2 mouse cellular contexts compared by ENCODE assay signal in genomic region chr2:29826926-29827708, GRCm38 (mm10).
TF ChIP-seq lines count a peak whose summit lies in the region.

No protein-coding gene starts in this region.

TF ChIP-seq in C2C12, 6 proteins besides CTCF, POLR2A, EP300 and RAD21:
- no peak for TF ChIP-seq MYOG (IDR thresholded peaks at IDR 0.05; ENCODE audit: control insufficient read depth, extremely low read depth, insufficient read length)
- TF ChIP-seq CEBPB (IDR thresholded peaks at IDR 0.05; ENCODE audit: low read depth): no peak
- TF ChIP-seq USF1 (IDR thresholded peaks at IDR 0.05; ENCODE audit: low read depth): no peak
- TF ChIP-seq MAX (IDR thresholded peaks at IDR 0.05): no peak
- TF ChIP-seq MYOD1 (IDR thresholded peaks at IDR 0.05; ENCODE audit: control insufficient read depth, insufficient read length, low read depth): no peak
- TF ChIP-seq FOSL1 (IDR thresholded peaks at IDR 0.05; ENCODE audit: insufficient read depth, low read length, poor library complexity, severe bottlenecking): no peak

TF ChIP-seq in myocyte, 11 proteins besides CTCF, POLR2A, EP300 and RAD21:
- TF ChIP-seq POLR2AphosphoS2 (IDR thresholded peaks at IDR 0.05; ENCODE audit: insufficient read length, low read depth): peak; percentile 10
- no peak for TF ChIP-seq REST (IDR thresholded peaks at IDR 0.05; ENCODE audit: insufficient read depth, insufficient read length)
- no peak for TF ChIP-seq USF1 (IDR thresholded peaks at IDR 0.05; ENCODE audit: low read depth)
- no peak for TF ChIP-seq TCF12 (IDR thresholded peaks at IDR 0.05; ENCODE audit: insufficient read depth, poor library complexity, severe bottlenecking)
